Mouse (Mus musculus) CH12.LX (cell line): Measurements from ENCODE around the gene Tmcc1. TPM values are rescaled to one million over a fixed set of nuclear protein-coding genes. Genes with fewer than 3 reads are reported as not detected.
A peak's percentile ranks its signal among the peaks of the same experiment; 100 is the strongest.

Source experiments
- DNase-seq: peaks from one replicate; pipeline ENCODE4 v3.0.0-alpha.2; 2013; ENCODE audit errors: extremely low read depth
- H3K27ac ChIP-seq: 2 replicates; pipeline ENCODE4 v1.5.1; 2012; ENCODE audit warnings: low read depth, mild to moderate bottlenecking, control low read depth, moderate library complexity; ENCODE audit not compliant: insufficient read depth
- H3K27me3 ChIP-seq: replicated peaks from 2 replicates; pipeline ENCODE3; 2012; ENCODE audit warnings: inconsistent platforms
- H3K36me3 ChIP-seq, 2 experiments: replicated peaks in 1 of 2; 2 replicates each; pipeline versions ENCODE3 to v1.6.1; 2012; ENCODE audit warnings: inconsistent platforms in 1 of 2, low read length in 1 of 2, mild to moderate bottlenecking in 1 of 2, mixed read lengths in 1 of 2, moderate library complexity in 1 of 2; ENCODE audit not compliant: control insufficient read depth in 1 of 2, insufficient read depth in 1 of 2
- H3K4me1 ChIP-seq, 2 experiments: 2 replicates each; pipeline ENCODE4 v1.6.1; 2012; ENCODE audit warnings: inconsistent platforms in 1 of 2, moderate library complexity in 1 of 2; ENCODE audit not compliant: insufficient read depth in 2 of 2, control insufficient read depth in 1 of 2
- H3K4me2 ChIP-seq: 2 replicates; pipeline ENCODE4 v1.6.1; 2012; ENCODE audit warnings: low read depth, mild to moderate bottlenecking, control low read depth; ENCODE audit not compliant: poor library complexity, insufficient read depth, severe bottlenecking
- H3K4me3 ChIP-seq, 3 experiments: fragments of 150-350 bp in 1 of 3; sonication (generic) in 1 of 3; replicated peaks in 1 of 3; 2 replicates each; pipeline versions ENCODE3 to v1.5.1; 2011 to 2012; ENCODE audit warnings: low read depth in 2 of 3, low read length in 2 of 3, mild to moderate bottlenecking in 2 of 3, moderate library complexity in 2 of 3, control low read depth in 1 of 3, improper control_type of control experiment in 1 of 3, inconsistent platforms in 1 of 3, mixed read lengths in 1 of 3; ENCODE audit not compliant: poor library complexity in 1 of 3
- H3K79me2 ChIP-seq: replicated peaks from 2 replicates; pipeline ENCODE4 v1.6.1; 2012; ENCODE audit warnings: mild to moderate bottlenecking, moderate library complexity; ENCODE audit not compliant: control insufficient read depth, poor library complexity, insufficient read depth, severe bottlenecking; ENCODE audit errors: extremely low read depth
- H3K9ac ChIP-seq: 2 replicates; pipeline ENCODE4 v1.6.1; 2012; ENCODE audit warnings: low read depth, mild to moderate bottlenecking, control low read depth, moderate library complexity; ENCODE audit not compliant: insufficient read depth
- H3K9me3 ChIP-seq: replicated peaks from 2 replicates; pipeline ENCODE3; 2012; ENCODE audit warnings: low read length, inconsistent platforms, mixed read lengths
- BHLHE40 ChIP-seq: IDR thresholded peaks from 2 replicates; pipeline ENCODE4 v1.6.1; 2011; ENCODE audit warnings: mild to moderate bottlenecking, low read depth, low read length, improper control_type of control experiment
- CHD1 ChIP-seq: IDR thresholded peaks from 2 replicates; pipeline ENCODE4 v1.6.1; 2012; ENCODE audit warnings: low read depth, low read length, improper control_type of control experiment, inconsistent platforms
- CHD2 ChIP-seq: IDR thresholded peaks from 2 replicates; pipeline ENCODE4 v1.6.1; 2011; ENCODE audit warnings: low read length, improper control_type of control experiment
- E2F4 ChIP-seq: IDR thresholded peaks from 2 replicates; pipeline ENCODE4 v1.6.1; 2011; ENCODE audit warnings: low read depth, low read length, improper control_type of control experiment; ENCODE audit not compliant: insufficient replicate concordance
- ELF1 ChIP-seq: IDR thresholded peaks from 2 replicates; pipeline ENCODE4 v1.6.1; 2014; ENCODE audit warnings: low read depth, mild to moderate bottlenecking, inconsistent platforms, low read length, improper control_type of control experiment
- EP300 ChIP-seq: IDR thresholded peaks from 2 replicates; pipeline ENCODE4 v1.6.1; 2011; ENCODE audit warnings: low read length, improper control_type of control experiment
- ETS1 ChIP-seq: conservative IDR thresholded peaks from 2 replicates; pipeline ENCODE4 v1.6.1; 2012; ENCODE audit warnings: low read depth, mild to moderate bottlenecking, inconsistent platforms, low read length, improper control_type of control experiment, moderate library complexity
- GABPA ChIP-seq: IDR thresholded peaks from 2 replicates; pipeline ENCODE4 v1.6.1; 2012; ENCODE audit warnings: low read depth, low read length, improper control_type of control experiment, inconsistent platforms; ENCODE audit not compliant: insufficient replicate concordance
- HCFC1 ChIP-seq: IDR thresholded peaks from 2 replicates; pipeline ENCODE4 v1.6.1; 2012; ENCODE audit warnings: low read depth, mild to moderate bottlenecking, inconsistent platforms, low read length, improper control_type of control experiment
- IRF4 ChIP-seq: IDR thresholded peaks from 2 replicates; pipeline ENCODE4 v1.6.1; 2014; ENCODE audit warnings: low read depth, mild to moderate bottlenecking, inconsistent platforms, low read length, improper control_type of control experiment
- JUN ChIP-seq: IDR thresholded peaks from 2 replicates; pipeline ENCODE4 v1.6.1; 2011; ENCODE audit warnings: low read depth, mild to moderate bottlenecking, low read length, improper control_type of control experiment, moderate library complexity; ENCODE audit not compliant: insufficient read depth
- KAT2A ChIP-seq: IDR thresholded peaks from 2 replicates; pipeline ENCODE4 v1.6.1; 2012; ENCODE audit warnings: low read length, improper control_type of control experiment, inconsistent platforms; ENCODE audit not compliant: insufficient replicate concordance
- MAFK ChIP-seq: IDR thresholded peaks from 2 replicates; pipeline ENCODE4 v1.6.1; 2011; ENCODE audit warnings: low read length, improper control_type of control experiment; ENCODE audit not compliant: insufficient replicate concordance
- MAX ChIP-seq: IDR thresholded peaks from 2 replicates; pipeline ENCODE4 v1.6.1; 2011; ENCODE audit warnings: low read length, improper control_type of control experiment
- MAZ ChIP-seq: IDR thresholded peaks from 2 replicates; pipeline ENCODE4 v1.6.1; 2012; ENCODE audit warnings: low read depth, mild to moderate bottlenecking, inconsistent platforms, low read length, improper control_type of control experiment, moderate library complexity
- MEF2A ChIP-seq: IDR thresholded peaks from 2 replicates; pipeline ENCODE4 v1.6.1; 2014; ENCODE audit warnings: low read depth, mild to moderate bottlenecking, inconsistent platforms, low read length, improper control_type of control experiment, borderline replicate concordance
- MXI1 ChIP-seq: IDR thresholded peaks from 2 replicates; pipeline ENCODE4 v1.6.1; 2011; ENCODE audit warnings: mild to moderate bottlenecking, low read depth, low read length, improper control_type of control experiment
- MYC ChIP-seq: IDR thresholded peaks from 2 replicates; pipeline ENCODE4 v1.6.1; 2011; ENCODE audit warnings: low read depth, mild to moderate bottlenecking, improper control_type of control experiment, low read length
- NELFE ChIP-seq: IDR thresholded peaks from 2 replicates; pipeline ENCODE4 v1.6.1; 2011; ENCODE audit warnings: low read depth, low read length, improper control_type of control experiment
- NRF1 ChIP-seq: IDR thresholded peaks from 2 replicates; pipeline ENCODE4 v1.6.1; 2014; ENCODE audit warnings: low read depth, mild to moderate bottlenecking, inconsistent platforms, low read length, improper control_type of control experiment, moderate library complexity
- POLR2A ChIP-seq: IDR thresholded peaks from 2 replicates; pipeline ENCODE4 v1.6.1; 2011; ENCODE audit warnings: low read depth, mild to moderate bottlenecking, improper control_type of control experiment, low read length
- POLR2AphosphoS2 ChIP-seq: IDR thresholded peaks from 2 replicates; pipeline ENCODE4 v1.6.1; 2011; ENCODE audit warnings: low read depth, low read length, improper control_type of control experiment
- RAD21 ChIP-seq: IDR thresholded peaks from 2 replicates; pipeline ENCODE4 v1.6.1; 2011; ENCODE audit warnings: low read depth, mild to moderate bottlenecking, low read length, improper control_type of control experiment, moderate library complexity
- RCOR1 ChIP-seq: conservative IDR thresholded peaks from 2 replicates; pipeline ENCODE4 v1.6.1; 2012; ENCODE audit warnings: low read depth, mild to moderate bottlenecking, inconsistent platforms, low read length, improper control_type of control experiment
- SIN3A ChIP-seq: IDR thresholded peaks from 2 replicates; pipeline ENCODE4 v1.6.1; 2012; ENCODE audit warnings: low read length, improper control_type of control experiment, inconsistent platforms
- SMC3 ChIP-seq: IDR thresholded peaks from 2 replicates; pipeline ENCODE4 v1.6.1; 2011; ENCODE audit warnings: low read depth, low read length, improper control_type of control experiment
- TBP ChIP-seq: conservative IDR thresholded peaks from 2 replicates; pipeline ENCODE4 v1.6.1; 2011; ENCODE audit warnings: low read depth, low read length, improper control_type of control experiment
- TCF12 ChIP-seq: IDR thresholded peaks from 2 replicates; pipeline ENCODE4 v1.6.1; 2014; ENCODE audit warnings: low read depth, mild to moderate bottlenecking, inconsistent platforms, low read length, improper control_type of control experiment
- UBTF ChIP-seq: IDR thresholded peaks from 2 replicates; pipeline ENCODE4 v1.6.1; 2012; ENCODE audit warnings: low read depth, mild to moderate bottlenecking, inconsistent platforms, low read length, improper control_type of control experiment, moderate library complexity
- USF1 ChIP-seq: IDR thresholded peaks from 2 replicates; pipeline ENCODE4 v1.6.1; 2014; ENCODE audit warnings: low read depth, mild to moderate bottlenecking, inconsistent platforms, low read length, improper control_type of control experiment
- USF2 ChIP-seq: conservative IDR thresholded peaks from 2 replicates; pipeline ENCODE4 v1.6.1; 2011; ENCODE audit warnings: low read depth, low read length, improper control_type of control experiment
- ZC3H11A ChIP-seq: IDR thresholded peaks from 2 replicates; pipeline ENCODE4 v1.6.1; 2012; ENCODE audit warnings: low read depth, mild to moderate bottlenecking, inconsistent platforms, low read length, improper control_type of control experiment
- ZKSCAN1 ChIP-seq: IDR thresholded peaks from 2 replicates; pipeline ENCODE4 v1.6.1; 2012; ENCODE audit warnings: low read depth, inconsistent platforms, low read length, improper control_type of control experiment, borderline replicate concordance
- ZMIZ1 ChIP-seq: IDR thresholded peaks from 2 replicates; pipeline ENCODE4 v1.6.1; 2012; ENCODE audit warnings: low read depth, mild to moderate bottlenecking, inconsistent platforms, low read length, improper control_type of control experiment
- ZNF384 ChIP-seq: IDR thresholded peaks from 2 replicates; pipeline ENCODE4 v1.6.1; 2012; ENCODE audit warnings: low read depth, low read length, improper control_type of control experiment, inconsistent platforms
- dilution Hi-C: fragments of 300-500 bp; cut with MboI; formaldehyde crosslinking; loops from 2 replicates; pipeline ENCODE4 v1.14.3; 2020; ENCODE audit warnings: low sequenced_read_pairs; ENCODE audit not compliant: extremely low pct_unique_long_range_greater_than_20kb, extremely low pct_ligation_motif_present
- in situ Hi-C: fragments of 300-500 bp; cut with MboI; formaldehyde crosslinking; loops from 3 replicates; pipeline ENCODE4 v1.14.3; 2019; ENCODE audit warnings: low sequenced_read_pairs, low pct_ligation_motif_present, low pct_unique_long_range_greater_than_20kb, mixed read lengths
- polyA plus RNA-seq: library from polyadenylated mRNA; unstranded; fragments of >175 nt; gene quantifications from 2 replicates; pipeline ENCODE4 v1.2.1, GENCODE M21; 2012; ENCODE audit warnings: low read depth; ENCODE audit not compliant: insufficient read length
- total RNA-seq, 2 experiments: library from RNA; depleted of rRNA; stranded (reverse); fragments of 300-350 nt in 1 of 2; fragments of >200 nt in 1 of 2; gene quantifications; 2 replicates each; pipeline ENCODE4 v1.2.3; 2012 to 2014

The Tmcc1 gene
- total and polyA plus RNA-seq, 3 experiments = 3.6 to 60.8 (median 3.7) TPM

GRCm38 (mm10) chr6:115989032-115989431 is 204.3 kb downstream of the Tmcc1 start (continued):
- TF ChIP-seq RAD21 (no peak; the same call in 1 of the 2 replicates), HCFC1 (no peak), NRF1 (peak; percentile 87), TBP (peak; percentile 28; the same call in 1 of the 2 replicates), ZMIZ1 (no peak)

GRCm38 (mm10) chr6:115987096-115987747 is 206.1 kb downstream of the Tmcc1 start:
- in situ Hi-C loops = no loop called here
- H3K27me3 ChIP-seq = no peaks in the 10 kb centered on the region
- H3K27ac ChIP-seq = peak overlapping the region; percentile 97
- H3K4me1 ChIP-seq = peaks cover 48 to 94% of the 10 kb centered on the region in 2 experiments
- H3K79me2 ChIP-seq = peaks cover 43% of the 10 kb centered on the region
- DNase-seq = peak; percentile 82
- no peaks in the 10 kb centered on the region for H3K9me3 ChIP-seq
- H3K4me2 ChIP-seq = peak overlapping the region; percentile 71
- peaks cover 0 to 11% of the 10 kb centered on the region in 2 experiments for H3K36me3 ChIP-seq
- peak overlapping the region in 1 of 3 experiments; percentile 8 for H3K4me3 ChIP-seq
- H3K9ac ChIP-seq = peak overlapping the region; percentile 27
- dilution Hi-C loops = no loop called here
- TF ChIP-seq SIN3A = peak; percentile 86
- no peak for TF ChIP-seq GABPA
- 0 out of 2 replicates have a peak, but pooled peaks have one; percentile 19 for TF ChIP-seq MYC
- no peak for TF ChIP-seq SMC3
- TF ChIP-seq HCFC1 = no peak
- no peak for TF ChIP-seq POLR2AphosphoS2
- TF ChIP-seq RAD21 = no peak
- no peak for TF ChIP-seq NRF1
- no peak for TF ChIP-seq ZMIZ1
- TF ChIP-seq USF2 = no peak
- no peak for TF ChIP-seq ZC3H11A
- no peak for TF ChIP-seq JUN
- TF ChIP-seq USF1 = peak; percentile 41; the same call in 1 of the 2 replicates
- no peak for TF ChIP-seq E2F4
- TF ChIP-seq ZNF384 = no peak
- peak; percentile 92 for TF ChIP-seq BHLHE40
- no peak; the same call in 1 of the 2 replicates for TF ChIP-seq CHD2
- TF ChIP-seq MAX = no peak
- TF ChIP-seq MXI1 = peak; percentile 79
- TF ChIP-seq CHD1 = 0 out of 2 replicates have a peak, but pooled peaks have one; percentile 55
- TF ChIP-seq TBP = no peak
- TF ChIP-seq ZKSCAN1 = no peak
- no peak for TF ChIP-seq MAZ
- no peak for TF ChIP-seq KAT2A
- TF ChIP-seq ETS1 = peak; percentile 87
- no peak for TF ChIP-seq MAFK
- TF ChIP-seq EP300 = peak; percentile 84
- peak; percentile 68 for TF ChIP-seq IRF4
- no peak for TF ChIP-seq NELFE
- peak; percentile 78; the same call in 1 of the 2 replicates for TF ChIP-seq MEF2A
- no peak for TF ChIP-seq RCOR1
- TF ChIP-seq UBTF = peak; percentile 30; the same call in 1 of the 2 replicates
- TF ChIP-seq POLR2A = no peak; the same call in 1 of the 2 replicates
- TF ChIP-seq ELF1 = peak; percentile 46; the same call in 1 of the 2 replicates
- TF ChIP-seq TCF12 = peak; percentile 95
